Mouse (Mus musculus): ENCODE results near the gene Gli3.
A peak's percentile ranks its signal among the peaks of the same experiment; 100 is the strongest.

The Gli3 gene

DNA sequence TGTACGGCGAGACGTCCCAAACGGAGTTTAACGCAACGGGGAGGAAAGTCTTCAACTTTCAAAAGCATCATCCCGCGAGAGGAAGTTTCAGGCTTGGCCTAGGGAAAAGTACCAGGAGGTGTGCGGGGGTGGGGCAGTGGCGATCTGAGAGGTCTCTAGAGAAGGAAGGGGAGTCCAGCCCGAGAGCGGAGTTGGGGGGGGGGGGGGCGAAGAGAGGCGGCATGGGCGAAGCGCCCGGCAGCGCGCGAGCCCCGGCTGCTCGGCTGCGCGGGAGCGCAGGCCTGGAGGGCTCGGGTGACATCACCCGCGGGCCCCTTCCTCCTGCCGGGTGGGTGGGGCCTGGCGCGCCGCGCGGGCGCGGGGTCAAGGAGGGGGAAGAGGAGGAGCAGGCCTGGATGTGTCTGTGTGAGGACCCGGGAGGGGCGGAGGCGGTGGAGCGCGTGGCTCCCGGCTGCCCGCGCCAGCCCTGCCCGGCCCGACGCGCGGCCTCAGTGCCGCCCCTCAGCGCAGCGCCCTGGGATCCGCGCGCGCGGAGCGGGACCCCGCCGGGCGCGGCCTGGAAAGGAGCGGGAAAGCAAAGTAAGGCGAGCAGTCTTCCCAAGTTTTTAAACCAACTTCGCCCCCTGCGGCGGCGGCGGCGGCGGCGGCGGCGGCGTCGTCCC is at the start of gene Gli3:
Gli3 (plus strand) TSS at position 406 of the 662 bp plus-strand sequence.
- peak; percentile 43 for DNase-seq (ENCODE audit: low read depth, low spot score)

GRCm38 (mm10) chr13:15421182-15421750 is 41.8 kb upstream of the Gli3 start:
- no peak for DNase-seq (ENCODE audit: low read depth, low spot score)

GRCm38 (mm10) chr13:15442002-15442401 is 21.0 kb upstream of the Gli3 start:
- DNase-seq (ENCODE audit: low read depth, low spot score), result no peak

DNA sequence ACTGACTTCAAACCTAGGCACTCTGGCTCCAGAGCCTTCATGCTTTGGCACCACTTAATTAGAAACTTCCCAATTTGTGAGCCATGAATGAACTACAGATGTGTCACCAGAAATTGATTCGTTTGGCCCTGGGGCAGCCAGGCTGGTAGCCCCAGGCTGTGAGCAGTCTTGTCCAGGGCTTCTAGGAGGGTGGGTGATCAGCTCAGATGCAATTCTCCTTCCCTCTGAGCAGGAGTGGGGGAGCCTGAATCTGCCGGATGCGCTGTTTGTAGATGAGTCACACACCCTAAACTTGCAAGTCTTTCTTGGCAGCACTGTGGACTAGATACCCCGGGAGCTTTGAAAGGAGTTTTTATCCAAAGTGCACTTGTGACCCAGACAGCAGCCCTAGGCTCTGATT is 18.7 kb upstream of the Gli3 start:
- DNase-seq (ENCODE audit: low read depth, low spot score), result no peak

DNA sequence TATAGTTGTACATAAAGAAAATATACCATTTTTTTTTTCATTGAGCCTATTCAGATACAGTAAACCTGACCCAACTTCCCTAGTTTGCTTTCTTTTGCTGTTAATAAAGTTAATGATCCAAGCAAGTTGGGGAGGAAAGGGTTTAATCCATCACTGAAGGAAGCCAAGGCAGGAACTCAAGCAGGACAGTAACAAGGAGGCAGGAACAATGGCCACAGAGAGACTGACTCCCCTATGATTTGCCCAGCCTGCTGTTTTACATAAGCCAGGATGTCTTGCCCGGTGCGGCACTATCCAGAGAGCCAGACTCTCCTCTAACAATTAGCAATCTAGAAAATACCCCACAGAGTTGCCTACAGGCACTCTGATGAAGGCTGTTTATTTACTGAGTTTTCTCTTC is 17.4 kb upstream of the Gli3 start:
- DNase-seq (ENCODE audit: low read depth, low spot score), result no peak

- DNase-seq (ENCODE audit: low read depth, low spot score), result no peak
Measured at GRCm38 (mm10) chr13:15446004-15446403, 17.0 kb upstream of the Gli3 start.

DNA sequence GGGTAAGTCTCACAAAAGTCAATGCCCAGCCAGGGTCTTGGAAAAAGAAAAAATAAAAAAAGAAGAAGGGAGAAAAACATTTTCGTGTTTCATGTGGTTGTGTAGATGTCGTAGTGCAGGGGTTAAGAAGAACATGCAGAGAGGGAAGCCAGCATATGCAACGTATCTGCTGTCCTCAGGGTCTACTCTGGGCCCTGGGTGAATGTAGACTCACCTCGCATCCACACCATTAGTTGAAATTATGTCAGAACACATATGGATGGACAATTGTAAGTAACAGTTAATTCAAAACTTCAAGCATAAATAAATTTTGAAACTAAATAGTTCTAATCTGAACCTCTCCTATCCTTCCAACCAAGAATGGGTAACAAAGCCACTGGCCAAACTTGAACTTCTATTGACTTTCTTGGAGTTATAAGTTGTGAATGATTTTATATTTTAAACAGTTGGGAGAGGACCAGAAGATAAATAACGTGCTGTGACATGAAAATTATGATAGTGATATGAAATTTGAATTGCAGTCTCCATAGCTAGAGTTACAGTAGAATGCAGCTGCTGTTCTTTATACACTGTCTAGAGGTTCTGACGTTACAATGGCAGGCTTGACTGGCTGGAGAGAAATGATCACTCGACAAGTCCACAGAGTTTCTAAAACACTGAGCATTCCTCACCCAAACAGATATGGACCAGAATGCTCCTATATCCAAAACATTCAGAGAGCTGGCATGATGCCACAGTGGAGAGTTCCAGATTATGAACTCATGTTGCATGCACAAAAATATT is 16.1 kb upstream of the Gli3 start:
- no peak for DNase-seq (ENCODE audit: low read depth, low spot score)

DNA sequence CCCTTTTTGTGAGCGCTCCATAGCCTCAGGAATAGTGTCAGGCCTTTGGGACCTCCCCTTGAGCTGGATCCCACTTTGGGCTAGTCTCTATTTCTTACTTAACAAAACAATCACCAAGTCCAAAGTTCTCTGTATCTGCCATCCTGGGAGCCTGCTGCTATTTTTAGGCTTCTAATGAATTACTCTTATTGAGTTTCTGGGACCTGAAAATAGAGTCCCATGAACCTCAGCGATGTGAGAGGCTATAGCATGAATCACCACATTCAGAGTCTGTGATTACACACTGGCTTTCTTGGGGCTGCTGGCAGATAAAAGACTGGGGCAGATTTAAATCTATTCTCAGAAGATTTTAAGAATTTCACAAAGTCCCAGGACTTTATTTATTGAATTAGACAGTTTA is 12.1 kb upstream of the Gli3 start:
- no peak for DNase-seq (ENCODE audit: low read depth, low spot score)

DNA sequence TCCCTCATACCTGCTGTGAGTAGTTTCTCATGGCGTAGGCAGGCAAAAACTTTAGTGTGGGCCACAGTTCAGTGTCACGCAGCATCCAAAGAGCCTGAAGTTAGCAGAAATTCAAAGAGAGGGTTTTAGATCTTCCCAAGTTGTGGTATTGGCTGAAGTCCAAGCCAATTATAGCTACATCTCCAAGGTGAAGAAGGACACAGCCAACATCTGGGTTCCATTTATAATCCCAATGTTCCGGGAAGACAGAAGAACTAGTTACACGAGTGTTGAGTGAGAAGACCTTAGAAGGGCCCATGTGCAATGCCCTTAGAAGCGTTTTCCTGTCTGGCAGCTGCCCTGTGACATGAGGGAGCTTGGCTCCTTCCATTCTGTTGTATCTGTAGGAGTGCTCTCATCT is 5.2 kb upstream of the Gli3 start:
- DNase-seq (ENCODE audit: low read depth, low spot score), result no peak

- DNase-seq (ENCODE audit: low read depth, low spot score), result no peak
Measured at GRCm38 (mm10) chr13:15461926-15462325, 1.1 kb upstream of the Gli3 start.

DNA sequence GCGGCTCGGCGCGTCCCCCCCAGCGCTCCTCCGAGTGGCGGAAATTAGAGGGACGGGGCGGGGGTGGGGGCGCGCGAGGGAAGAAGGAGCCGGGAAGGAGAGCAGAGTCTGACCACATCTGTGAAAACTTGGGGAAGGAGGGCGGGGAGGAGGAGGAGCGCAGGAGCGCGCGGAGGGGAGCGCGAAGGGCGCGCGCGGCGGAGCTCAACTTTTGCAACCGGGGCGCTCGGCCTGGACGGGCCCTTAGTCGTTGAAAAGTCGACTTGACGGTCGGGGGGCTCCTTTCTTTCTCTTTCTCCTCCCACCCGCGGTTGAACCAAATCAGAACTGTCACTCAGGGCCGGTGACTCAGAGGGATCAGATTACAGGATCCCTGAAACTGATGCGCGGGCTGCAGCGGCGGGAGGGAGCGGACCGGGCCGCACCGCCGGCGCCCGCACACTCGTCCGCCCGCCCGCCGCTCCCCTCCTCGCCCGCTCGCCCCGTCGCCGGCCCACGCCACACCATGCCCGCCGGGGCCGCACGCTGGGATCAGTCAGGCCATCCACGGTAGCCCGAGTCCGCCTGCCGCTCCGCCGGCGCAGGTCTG is 551 bp downstream of the Gli3 start:
- DNase-seq (ENCODE audit: low read depth, low spot score), result peak; percentile 19

GRCm38 (mm10) chr13:15464081-15464526 is 1.1 kb downstream of the Gli3 start:
- DNase-seq (ENCODE audit: low read depth, low spot score), result peak; percentile 21

GRCm38 (mm10) chr13:15464741-15465250 is 1.8 kb downstream of the Gli3 start:
- no peak for DNase-seq (ENCODE audit: low read depth, low spot score)

GRCm38 (mm10) chr13:15466496-15466895 is 3.5 kb downstream of the Gli3 start:
- no peak for DNase-seq (ENCODE audit: low read depth, low spot score)

GRCm38 (mm10) chr13:15467409-15467808 is 4.4 kb downstream of the Gli3 start:
- no peak for DNase-seq (ENCODE audit: low read depth, low spot score)

DNA sequence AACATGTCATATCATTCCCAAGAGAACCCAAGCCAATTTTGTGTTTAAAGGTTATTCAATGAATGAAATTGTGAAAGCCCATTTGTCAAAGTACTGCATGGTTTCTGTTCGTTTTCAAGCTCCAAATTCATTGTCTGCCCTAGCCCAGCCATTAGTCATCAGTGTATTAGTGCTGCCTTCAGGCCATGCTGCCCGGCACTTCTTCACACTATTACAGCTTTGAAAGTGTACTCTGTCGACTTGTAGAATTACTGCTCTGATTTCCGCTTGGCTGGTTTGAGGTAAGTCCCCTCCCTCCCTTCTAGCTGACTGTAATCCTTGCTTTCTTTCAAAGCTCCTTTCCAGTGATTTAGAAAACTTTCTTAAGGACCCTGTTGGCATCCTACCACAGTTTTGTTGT is 5.4 kb downstream of the Gli3 start:
- DNase-seq (ENCODE audit: low read depth, low spot score), result no peak

DNA sequence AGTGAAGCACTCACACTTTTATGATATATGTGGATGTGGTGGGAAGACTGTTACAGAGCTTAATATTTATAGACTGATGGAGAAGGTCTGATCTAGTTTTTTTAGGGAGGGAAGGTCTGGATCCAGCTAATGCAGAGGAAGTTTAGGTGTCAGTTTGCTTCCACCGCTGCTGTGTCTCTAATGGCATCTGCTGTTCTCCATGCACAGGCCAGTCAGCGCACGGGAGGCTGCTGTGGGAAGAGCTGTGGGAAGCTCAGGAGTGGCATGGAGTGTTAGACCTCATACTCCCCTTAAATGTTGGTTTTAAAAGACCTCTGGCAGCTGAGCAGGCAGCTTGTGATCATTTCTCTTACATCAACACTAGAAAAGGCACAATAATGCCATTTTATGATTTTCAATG is 7.0 kb downstream of the Gli3 start:
- no peak for DNase-seq (ENCODE audit: low read depth, low spot score)

GRCm38 (mm10) chr13:15472712-15473111 is 9.7 kb downstream of the Gli3 start:
- no peak for DNase-seq (ENCODE audit: low read depth, low spot score)

DNA sequence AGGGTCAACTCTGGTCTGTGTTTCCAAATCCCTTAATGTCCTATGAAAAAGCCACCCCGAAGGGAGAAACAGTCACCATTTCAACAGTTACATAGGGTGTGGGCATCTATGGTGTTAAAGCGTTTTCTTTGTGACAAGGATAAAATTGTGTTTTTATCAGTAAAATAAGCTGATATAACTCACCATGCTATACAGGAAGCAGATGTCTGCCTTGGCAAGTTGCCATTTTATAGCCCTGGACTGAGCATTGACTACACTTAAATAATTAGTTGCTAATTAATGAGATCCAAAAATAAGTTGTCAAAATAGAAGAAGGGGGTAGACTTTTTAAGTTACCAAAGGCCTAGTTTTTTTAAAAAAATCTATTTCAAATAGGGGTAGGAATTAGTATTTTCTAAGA is 11.4 kb downstream of the Gli3 start:
- DNase-seq (ENCODE audit: low read depth, low spot score), result no peak

DNA sequence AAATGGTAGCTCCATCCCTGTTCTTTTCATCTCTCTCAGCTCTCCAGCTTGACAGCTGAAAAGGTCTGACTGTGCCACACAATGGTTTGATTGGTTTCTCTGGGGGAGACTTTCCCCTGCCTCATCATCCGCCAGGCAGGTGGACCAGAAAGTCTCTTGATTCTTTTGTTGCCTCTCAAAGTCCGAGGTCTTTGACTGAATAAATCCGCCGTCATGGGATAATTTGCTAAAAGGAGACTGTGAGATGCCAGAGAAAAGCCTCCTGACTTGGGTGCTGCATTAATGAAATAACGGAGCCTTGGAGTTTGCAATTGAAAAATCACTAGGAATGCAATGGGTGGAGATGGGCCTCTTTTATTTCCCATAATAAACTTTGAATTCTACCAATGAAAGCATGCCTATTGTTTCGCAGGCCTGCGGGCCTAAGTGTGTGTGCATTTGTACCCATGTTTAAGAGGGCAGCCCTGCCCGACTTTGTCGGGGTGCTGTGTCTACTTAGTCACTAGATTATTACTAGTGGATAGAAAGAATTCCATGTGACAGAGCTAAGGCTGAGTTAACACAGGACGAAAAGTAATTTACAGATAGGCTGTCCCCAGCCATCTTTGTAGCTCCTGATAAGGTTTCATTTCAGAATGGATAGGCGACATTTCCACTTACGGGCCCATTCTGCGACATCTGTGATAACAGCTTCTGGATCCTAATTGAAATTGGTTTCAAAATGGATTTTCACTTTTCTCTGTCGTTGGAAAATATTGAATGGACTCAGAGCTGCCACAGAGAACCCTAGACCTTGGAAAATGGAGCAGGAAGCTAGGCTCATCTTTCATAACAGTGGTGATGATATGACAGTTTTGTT is 23.2 kb downstream of the Gli3 start:
- DNase-seq (ENCODE audit: low read depth, low spot score), result no peak

GRCm38 (mm10) chr13:15487334-15487733 is 24.3 kb downstream of the Gli3 start:
- no peak for DNase-seq (ENCODE audit: low read depth, low spot score)

Measured in retina, postnatal 7 days (tissue).